Mouse (Mus musculus) forebrain, embryonic 16.5 days (tissue): Measurements from ENCODE around the gene Epb41l1. TPM values are rescaled to one million over a fixed set of nuclear protein-coding genes. Genes with fewer than 3 reads are reported as not detected.

Experiments used
- ATAC-seq: fragments of 200-750 bp; cut with Nextera tagmentation; 2 replicates; pipeline ENCODE4 v1.8.0; 2017; ENCODE audit warnings: mild to moderate bottlenecking, moderate library complexity
- H3K27ac ChIP-seq: fragments of 300-500 bp; sonication (generic); 2 replicates; pipeline ENCODE4 v1.5.1; 2014; ENCODE audit warnings: low read length, control low read depth
- H3K27me3 ChIP-seq: fragments of 300-500 bp; sonication (generic); replicated peaks from 2 replicates; pipeline ENCODE4 v1.6.1; 2014; ENCODE audit warnings: low read length; ENCODE audit not compliant: control insufficient read depth, insufficient read depth
- H3K36me3 ChIP-seq: fragments of 300-500 bp; sonication (generic); 2 replicates; pipeline ENCODE4 v1.6.1; 2014; ENCODE audit not compliant: control insufficient read depth, insufficient read depth
- H3K4me1 ChIP-seq: fragments of 300-500 bp; sonication (generic); replicated peaks from 2 replicates; pipeline ENCODE4 v1.6.1; 2014; ENCODE audit warnings: low read length; ENCODE audit not compliant: control insufficient read depth, insufficient read depth
- H3K4me2 ChIP-seq: fragments of 300-500 bp; sonication (generic); 2 replicates; pipeline ENCODE4 v1.6.1; 2014; ENCODE audit warnings: mild to moderate bottlenecking, low read length, control low read depth
- H3K4me3 ChIP-seq: fragments of 300-500 bp; sonication (generic); replicated peaks from 2 replicates; pipeline ENCODE4 v1.5.1; 2014; ENCODE audit warnings: mild to moderate bottlenecking, low read length, control low read depth
- H3K9ac ChIP-seq: fragments of 300-500 bp; sonication (generic); replicated peaks from 2 replicates; pipeline ENCODE4 v1.6.1; 2014; ENCODE audit warnings: low read depth, low read length, control low read depth
- H3K9me3 ChIP-seq: fragments of 300-500 bp; sonication (generic); 2 replicates; pipeline ENCODE4 v1.6.1; 2016; ENCODE audit warnings: low read length; ENCODE audit not compliant: control insufficient read depth
- WGBS: fragments of 180-500 bp; shearing (Covaris S2); extraction: QIAGEN DNeasy Blood & Tissue Kit; methylation state at CpG from one replicate; pipeline ENCODE4 v1.1.7; 2014; 5-methylcytosine and 5-hydroxymethylcytosine counted together
- polyA plus RNA-seq: library from polyadenylated mRNA; unstranded; fragments of >200 nt; fragmentation: Nextera tagmentation; extraction: Ambion mirVana; gene quantifications from 2 replicates; pipeline ENCODE4 v1.2.1, GENCODE M21; 2015

Gene Epb41l1
- polyA plus RNA-seq, 1 experiment from 2014 or later, result 15.5 TPM

DNA sequence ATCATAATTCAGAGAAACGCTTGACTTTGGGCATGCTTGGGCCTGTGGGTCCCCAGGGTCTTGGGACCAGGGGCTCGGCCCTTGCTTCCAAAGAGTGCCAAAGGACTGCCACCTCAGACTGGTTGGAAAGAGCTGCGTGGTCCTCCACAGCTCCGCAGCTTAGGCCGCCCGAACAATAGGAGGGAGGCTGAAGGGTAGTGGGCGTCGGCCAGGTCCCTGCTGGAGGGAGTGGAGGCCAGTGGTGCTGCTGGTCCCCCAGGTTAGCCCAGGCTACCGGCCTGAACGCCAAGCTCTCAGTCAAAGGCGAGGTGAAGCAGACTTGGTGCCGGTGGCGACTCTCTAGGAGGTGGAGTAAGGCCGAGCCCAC lies 399 bp upstream of the Epb41l1 start:
- Histone ChIP-seq H3K4me1 (peaks cover 15% of the 10 kb centered on the region), H3K27ac (peak overlapping the region; percentile 92), H3K4me2 (peak overlapping the region; percentile 77), H3K9me3 (no peaks in the 10 kb centered on the region), H3K4me3 (peak overlapping the region; percentile 70), H3K9ac (peak overlapping the region; percentile 84), H3K36me3 (no peaks in the 10 kb centered on the region), H3K27me3 (peaks cover 2% of the 10 kb centered on the region; the same call in 1 of the 2 replicates)
- 7% methylated on average over 14 of the region's 14 CpGs for WGBS
- ATAC-seq, result peak; percentile 22

GRCm38 (mm10) chr2:156421381-156422110 lies 837 bp downstream of the Epb41l1 start:
- peak overlapping the region; percentile 92 for H3K27ac ChIP-seq
- WGBS, result 1% methylated on average over 36 of the region's 36 CpGs
- peak overlapping the region; percentile 84 for H3K9ac ChIP-seq
- peaks cover 19% of the 10 kb centered on the region for H3K4me1 ChIP-seq
- peaks cover 2% of the 10 kb centered on the region; the same call in 1 of the 2 replicates for H3K27me3 ChIP-seq
- peak; percentile 79 for ATAC-seq
- H3K9me3 ChIP-seq, result no peaks in the 10 kb centered on the region
- no peaks in the 10 kb centered on the region for H3K36me3 ChIP-seq
- H3K4me2 ChIP-seq, result peak overlapping the region; percentile 77
- peak overlapping the region; percentile 70 for H3K4me3 ChIP-seq

DNA sequence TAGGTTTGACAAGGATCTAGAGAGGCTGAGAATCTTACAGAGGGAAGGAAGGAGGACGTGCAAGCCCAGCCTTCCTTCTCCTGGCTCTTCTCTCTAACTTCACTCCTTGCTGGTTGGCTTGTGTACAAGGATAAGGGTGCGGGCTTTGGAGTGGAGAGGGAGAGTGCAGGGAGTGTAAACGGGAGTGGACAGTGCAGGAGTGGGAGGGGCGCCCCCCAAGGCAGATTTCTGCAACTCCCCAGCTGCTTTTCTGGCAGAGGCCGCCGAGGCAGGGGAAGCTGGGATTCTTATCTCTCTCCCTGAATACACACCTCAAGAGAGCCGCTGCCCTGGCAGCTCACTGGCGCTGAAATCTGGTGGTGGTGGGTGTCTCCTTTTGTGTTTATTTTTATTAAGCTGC lies 1.9 kb downstream of the Epb41l1 start:
- no peaks in the 10 kb centered on the region for H3K36me3 ChIP-seq
- WGBS, result 12% methylated on average over 8 of the region's 8 CpGs
- H3K9ac ChIP-seq, result peak overlapping the region; percentile 45
- H3K9me3 ChIP-seq, result no peaks in the 10 kb centered on the region
- peak overlapping the region; percentile 77 for H3K4me2 ChIP-seq
- peak overlapping the region; percentile 38 for H3K27ac ChIP-seq
- peaks cover 2% of the 10 kb centered on the region; the same call in 1 of the 2 replicates for H3K27me3 ChIP-seq
- H3K4me1 ChIP-seq, result peaks cover 19% of the 10 kb centered on the region
- peak overlapping the region; percentile 70 for H3K4me3 ChIP-seq
- ATAC-seq, result no peak

DNA sequence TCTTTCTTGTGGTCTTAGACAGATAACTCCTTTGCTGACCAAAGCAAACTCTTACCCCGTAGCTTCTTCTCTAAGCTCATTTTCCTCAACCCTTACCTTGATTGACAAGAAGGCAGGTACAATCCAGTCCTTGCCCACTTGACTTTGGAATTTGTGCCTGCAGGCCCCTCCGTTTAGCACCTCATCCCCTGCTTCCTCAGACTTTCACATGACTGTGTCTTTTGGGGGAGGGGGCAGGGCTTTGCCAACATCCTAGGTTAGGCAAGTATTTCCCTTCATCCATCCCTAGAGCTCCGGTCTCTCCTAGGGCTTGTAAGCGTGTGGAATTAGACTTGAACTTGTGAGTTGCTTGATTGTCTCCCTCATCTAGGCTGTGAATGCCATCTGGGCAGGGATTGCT lies 3.0 kb downstream of the Epb41l1 start:
- 85% methylated on average over 4 of the region's 4 CpGs for WGBS
- Histone ChIP-seq H3K9me3 (no peaks in the 10 kb centered on the region), H3K4me3 (no peak overlapping the region), H3K4me1 (peaks cover 19% of the 10 kb centered on the region), H3K9ac (no peak overlapping the region), H3K36me3 (no peaks in the 10 kb centered on the region), H3K27me3 (peaks cover 2% of the 10 kb centered on the region; the same call in 1 of the 2 replicates), H3K27ac (no peak overlapping the region), H3K4me2 (no peak overlapping the region)
- ATAC-seq, result no peak

GRCm38 (mm10) chr2:156425618-156426017 lies 4.9 kb downstream of the Epb41l1 start:
- ATAC-seq, result no peak
- H3K4me2 ChIP-seq, result no peak overlapping the region
- H3K4me1 ChIP-seq, result peaks cover 16% of the 10 kb centered on the region
- 12% methylated on average over 2 of the region's 2 CpGs for WGBS
- H3K4me3 ChIP-seq, result no peak overlapping the region
- no peak overlapping the region for H3K9ac ChIP-seq
- peaks cover 2% of the 10 kb centered on the region; the same call in 1 of the 2 replicates for H3K27me3 ChIP-seq
- H3K27ac ChIP-seq, result no peak overlapping the region
- no peaks in the 10 kb centered on the region for H3K36me3 ChIP-seq
- no peaks in the 10 kb centered on the region for H3K9me3 ChIP-seq

DNA sequence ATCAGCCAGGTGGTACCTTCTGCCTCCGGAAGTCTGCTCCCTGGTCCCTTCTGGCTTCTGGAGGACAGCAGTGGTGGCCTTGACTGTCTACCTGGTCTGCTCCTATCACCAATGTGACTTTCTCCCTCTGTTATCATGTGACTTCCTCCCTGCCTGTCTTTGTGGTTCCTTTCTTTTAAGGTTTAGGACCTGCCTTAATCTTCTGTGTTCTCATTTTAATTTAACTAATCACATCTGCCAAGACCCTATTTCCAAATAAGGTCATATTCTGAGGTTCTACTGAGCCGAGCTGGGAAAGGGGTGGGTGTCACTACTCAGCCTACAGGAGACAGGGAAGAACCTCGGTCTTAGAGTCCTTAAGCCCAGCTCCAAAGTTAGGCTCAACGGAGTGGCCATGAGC lies 5.4 kb downstream of the Epb41l1 start:
- no peak overlapping the region for H3K27ac ChIP-seq
- peaks cover 2% of the 10 kb centered on the region; the same call in 1 of the 2 replicates for H3K27me3 ChIP-seq
- no peak overlapping the region for H3K4me3 ChIP-seq
- no peak overlapping the region for H3K9ac ChIP-seq
- H3K36me3 ChIP-seq, result no peaks in the 10 kb centered on the region
- ATAC-seq, result no peak
- 68% methylated on average over 4 of the region's 4 CpGs for WGBS
- peaks cover 16% of the 10 kb centered on the region for H3K4me1 ChIP-seq
- H3K4me2 ChIP-seq, result no peak overlapping the region
- H3K9me3 ChIP-seq, result no peaks in the 10 kb centered on the region

DNA sequence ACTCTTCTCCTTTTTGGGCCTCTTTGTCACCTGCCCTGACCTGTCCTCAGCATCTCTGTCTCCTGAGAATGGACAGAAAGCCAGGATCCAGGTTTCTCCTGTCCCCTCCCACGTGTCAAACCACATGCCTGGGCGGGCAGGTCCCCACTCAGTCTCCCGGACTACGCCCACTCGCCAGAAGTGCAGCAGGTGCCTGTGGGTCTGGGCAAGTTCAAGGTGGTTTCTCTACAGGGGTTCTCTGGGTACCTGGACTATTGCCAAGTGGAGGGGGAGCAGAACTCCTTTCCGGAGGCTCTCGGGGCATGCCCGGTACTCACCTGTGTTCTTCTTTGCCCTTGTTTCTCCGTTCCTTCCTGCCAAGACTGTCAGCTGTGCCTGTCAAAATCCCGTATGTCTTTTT lies 9.1 kb downstream of the Epb41l1 start:
- peaks cover 8% of the 10 kb centered on the region; the same call in 1 of the 2 replicates for H3K4me1 ChIP-seq
- no peaks in the 10 kb centered on the region for H3K36me3 ChIP-seq
- no peaks in the 10 kb centered on the region for H3K27me3 ChIP-seq
- H3K4me3 ChIP-seq, result no peak overlapping the region
- H3K4me2 ChIP-seq, result no peak overlapping the region
- H3K27ac ChIP-seq, result no peak overlapping the region
- H3K9ac ChIP-seq, result no peak overlapping the region
- no peak for ATAC-seq
- 79% methylated on average over 10 of the region's 10 CpGs for WGBS
- H3K9me3 ChIP-seq, result no peaks in the 10 kb centered on the region

- WGBS, result 48% methylated on average over 4 of the region's 4 CpGs
- no peak overlapping the region for H3K9ac ChIP-seq
- no peaks in the 10 kb centered on the region for H3K27me3 ChIP-seq
- peaks cover 4% of the 10 kb centered on the region; the same call in 1 of the 2 replicates for H3K4me1 ChIP-seq
- no peaks in the 10 kb centered on the region for H3K36me3 ChIP-seq
- no peak overlapping the region for H3K4me3 ChIP-seq
- H3K27ac ChIP-seq, result no peak overlapping the region
- no peak overlapping the region for H3K4me2 ChIP-seq
- H3K9me3 ChIP-seq, result no peaks in the 10 kb centered on the region
- no peak for ATAC-seq
Measured at GRCm38 (mm10) chr2:156430326-156430725, 9.6 kb downstream of the Epb41l1 start.

- H3K4me3 ChIP-seq, result no peak overlapping the region
- no peaks in the 10 kb centered on the region for H3K9me3 ChIP-seq
- no peaks in the 10 kb centered on the region for H3K4me1 ChIP-seq
- H3K36me3 ChIP-seq, result no peaks in the 10 kb centered on the region
- WGBS, result 72% methylated on average over 6 of the region's 6 CpGs
- no peak overlapping the region for H3K27ac ChIP-seq
- H3K4me2 ChIP-seq, result no peak overlapping the region
- no peaks in the 10 kb centered on the region for H3K27me3 ChIP-seq
- no peak overlapping the region for H3K9ac ChIP-seq
- ATAC-seq, result no peak
Measured at GRCm38 (mm10) chr2:156431409-156431808, 10.7 kb downstream of the Epb41l1 start.
